Mouse (Mus musculus): ENCODE results near the gene Myo18a. TPM values are rescaled to one million over a fixed set of nuclear protein-coding genes. Genes with fewer than 3 reads are reported as not detected.

Gene Myo18a
- 154 and 164 TPM in 2 replicates for polyA plus RNA-seq (2016; fragmentation: Nextera tagmentation; extraction: Ambion mirVana)

GRCm38 (mm10) chr11:77762783-77763672, at the start of gene Myo18a:
Myo18a (plus strand) TSS chr11:77763246.
- Histone ChIP-seq H3K27ac (ENCODE audit: poor library complexity, severe bottlenecking) (peak within 1 kb of the TSS; percentile 71), H3K4me1 (replicated peaks) (peaks cover 39% of the 10 kb centered on the region), H3K9ac (peak within 1 kb of the TSS; percentile 94), H3K36me3 (no peaks in the 10 kb centered on the region), H3K4me2 (peak within 1 kb of the TSS; percentile 89), H3K9me3 (replicated peaks) (no peaks in the 10 kb centered on the region), H3K27me3 (replicated peaks) (no peaks in the 10 kb centered on the region), H3K4me3 (peak within 1 kb of the TSS; percentile 88)
- ATAC-seq (ENCODE audit: insufficient number of reproducible peaks, low FRiP score), result peak; percentile 80
- WGBS, result 4% methylated on average over 79 of the region's 79 CpGs

GRCm38 (mm10) chr11:77713736-77714135, 49.3 kb upstream of the Myo18a start:
- H3K27me3 ChIP-seq (replicated peaks), result no peaks in the 10 kb centered on the region
- no peaks in the 10 kb centered on the region for H3K9me3 ChIP-seq (replicated peaks)
- no peak overlapping the region for H3K9ac ChIP-seq
- H3K4me3 ChIP-seq, result no peak overlapping the region
- H3K27ac ChIP-seq (ENCODE audit: poor library complexity, severe bottlenecking), result no peak overlapping the region
- 94% methylated on average over 3 of the region's 3 CpGs for WGBS
- no peak overlapping the region for H3K4me2 ChIP-seq
- peaks cover 15% of the 10 kb centered on the region for H3K36me3 ChIP-seq
- no peak for ATAC-seq (ENCODE audit: insufficient number of reproducible peaks, low FRiP score)
- H3K4me1 ChIP-seq (replicated peaks), result 0 out of 2 replicates have a peak, but pooled peaks cover 6% of the 10 kb centered on the region

- Histone ChIP-seq H3K27me3 (replicated peaks) (no peaks in the 10 kb centered on the region), H3K4me1 (replicated peaks) (no peaks in the 10 kb centered on the region), H3K36me3 (peaks cover 6% of the 10 kb centered on the region; the same call in 1 of the 2 replicates), H3K4me3 (no peak overlapping the region), H3K9ac (no peak overlapping the region), H3K27ac (ENCODE audit: poor library complexity, severe bottlenecking) (no peak overlapping the region), H3K4me2 (no peak overlapping the region), H3K9me3 (replicated peaks) (no peaks in the 10 kb centered on the region)
- 88% methylated on average over 2 of the region's 2 CpGs for WGBS
- no peak for ATAC-seq (ENCODE audit: insufficient number of reproducible peaks, low FRiP score)
These were observed 44.0 kb upstream of the Myo18a start for GRCm38 (mm10) chr11:77719055-77719454.

GRCm38 (mm10) chr11:77721389-77721788, 41.7 kb upstream of the Myo18a start:
- H3K36me3 ChIP-seq, result peaks cover 6% of the 10 kb centered on the region; the same call in 1 of the 2 replicates
- no peaks in the 10 kb centered on the region for H3K4me1 ChIP-seq (replicated peaks)
- WGBS, result 87% methylated on average over 4 of the region's 4 CpGs
- no peak overlapping the region for H3K27ac ChIP-seq (ENCODE audit: poor library complexity, severe bottlenecking)
- no peaks in the 10 kb centered on the region for H3K9me3 ChIP-seq (replicated peaks)
- no peak overlapping the region for H3K4me3 ChIP-seq
- H3K4me2 ChIP-seq, result no peak overlapping the region
- no peak overlapping the region for H3K9ac ChIP-seq
- H3K27me3 ChIP-seq (replicated peaks), result no peaks in the 10 kb centered on the region
- ATAC-seq (ENCODE audit: insufficient number of reproducible peaks, low FRiP score), result no peak

- Histone ChIP-seq H3K9me3 (replicated peaks) (no peaks in the 10 kb centered on the region), H3K4me1 (replicated peaks) (0 out of 2 replicates have a peak, but pooled peaks cover 4% of the 10 kb centered on the region), H3K27ac (ENCODE audit: poor library complexity, severe bottlenecking) (no peak overlapping the region), H3K27me3 (replicated peaks) (no peaks in the 10 kb centered on the region), H3K4me3 (no peak overlapping the region), H3K4me2 (no peak overlapping the region), H3K9ac (no peak overlapping the region), H3K36me3 (0 out of 2 replicates have a peak, but pooled peaks cover 4% of the 10 kb centered on the region)
- whole genome bisulfite sequencing, result 78% methylated on average over 7 of the region's 7 CpGs
- no peak for ATAC-seq (ENCODE audit: insufficient number of reproducible peaks, low FRiP score)
These were observed 38.3 kb upstream of the Myo18a start for GRCm38 (mm10) chr11:77724766-77725165.

- no peak within 1 kb of the TSS for H3K4me2 ChIP-seq
- H3K27me3 ChIP-seq (replicated peaks), result no peaks in the 10 kb centered on the region
- H3K9me3 ChIP-seq (replicated peaks), result no peaks in the 10 kb centered on the region
- H3K4me3 ChIP-seq, result no peak within 1 kb of the TSS
- H3K36me3 ChIP-seq, result 0 out of 2 replicates have a peak, but pooled peaks cover 4% of the 10 kb centered on the region
- 0 out of 2 replicates have a peak, but pooled peaks cover 4% of the 10 kb centered on the region for H3K4me1 ChIP-seq (replicated peaks)
- no peak within 1 kb of the TSS for H3K9ac ChIP-seq
- WGBS, result 47% methylated on average over 7 of the region's 7 CpGs
- ATAC-seq (ENCODE audit: insufficient number of reproducible peaks, low FRiP score), result no peak
- H3K27ac ChIP-seq (ENCODE audit: poor library complexity, severe bottlenecking), result no peak within 1 kb of the TSS
These were observed 37.9 kb upstream of the Myo18a start, which contains the start of gene Cryba1 for GRCm38 (mm10) chr11:77725183-77725582. Cryba1 (minus strand) TSS chr11:77725283.

GRCm38 (mm10) chr11:77728587-77728986, 34.5 kb upstream of the Myo18a start:
- Histone ChIP-seq H3K4me1 (replicated peaks) (0 out of 2 replicates have a peak, but pooled peaks cover 6% of the 10 kb centered on the region), H3K36me3 (no peaks in the 10 kb centered on the region), H3K9me3 (replicated peaks) (no peaks in the 10 kb centered on the region), H3K9ac (no peak overlapping the region), H3K4me2 (no peak overlapping the region), H3K27ac (ENCODE audit: poor library complexity, severe bottlenecking) (no peak overlapping the region), H3K27me3 (replicated peaks) (no peaks in the 10 kb centered on the region), H3K4me3 (no peak overlapping the region)
- 65% methylated on average over 2 of the region's 2 CpGs for WGBS
- ATAC-seq (ENCODE audit: insufficient number of reproducible peaks, low FRiP score), result no peak

- Histone ChIP-seq H3K9me3 (replicated peaks) (no peaks in the 10 kb centered on the region), H3K9ac (no peak overlapping the region), H3K36me3 (no peaks in the 10 kb centered on the region), H3K4me2 (no peak overlapping the region), H3K27me3 (replicated peaks) (no peaks in the 10 kb centered on the region), H3K4me1 (replicated peaks) (0 out of 2 replicates have a peak, but pooled peaks cover 3% of the 10 kb centered on the region), H3K27ac (ENCODE audit: poor library complexity, severe bottlenecking) (no peak overlapping the region), H3K4me3 (no peak overlapping the region)
- WGBS, result under 1% methylated on average over 6 of the region's 6 CpGs
- no peak for ATAC-seq (ENCODE audit: insufficient number of reproducible peaks, low FRiP score)
These were observed 25.8 kb upstream of the Myo18a start for GRCm38 (mm10) chr11:77737289-77737688.

- ATAC-seq (ENCODE audit: insufficient number of reproducible peaks, low FRiP score), result no peak
- H3K4me2 ChIP-seq, result no peak overlapping the region
- H3K9me3 ChIP-seq (replicated peaks), result no peaks in the 10 kb centered on the region
- no peaks in the 10 kb centered on the region for H3K27me3 ChIP-seq (replicated peaks)
- no peak overlapping the region for H3K27ac ChIP-seq (ENCODE audit: poor library complexity, severe bottlenecking)
- H3K4me3 ChIP-seq, result no peak overlapping the region
- H3K36me3 ChIP-seq, result no peaks in the 10 kb centered on the region
- H3K9ac ChIP-seq, result no peak overlapping the region
- WGBS, result 54% methylated on average over 7 of the region's 7 CpGs
- 0 out of 2 replicates have a peak, but pooled peaks cover 2% of the 10 kb centered on the region for H3K4me1 ChIP-seq (replicated peaks)
These were observed 24.5 kb upstream of the Myo18a start for GRCm38 (mm10) chr11:77738555-77738954.

GRCm38 (mm10) chr11:77743966-77744365, 19.1 kb upstream of the Myo18a start:
- WGBS, result 31% methylated on average over 6 of the region's 6 CpGs
- no peaks in the 10 kb centered on the region for H3K9me3 ChIP-seq (replicated peaks)
- no peaks in the 10 kb centered on the region for H3K27me3 ChIP-seq (replicated peaks)
- H3K27ac ChIP-seq (ENCODE audit: poor library complexity, severe bottlenecking), result no peak overlapping the region
- H3K4me1 ChIP-seq (replicated peaks), result no peaks in the 10 kb centered on the region
- H3K36me3 ChIP-seq, result no peaks in the 10 kb centered on the region
- no peak overlapping the region for H3K4me2 ChIP-seq
- no peak overlapping the region for H3K9ac ChIP-seq
- ATAC-seq (ENCODE audit: insufficient number of reproducible peaks, low FRiP score), result no peak
- no peak overlapping the region for H3K4me3 ChIP-seq

- H3K4me3 ChIP-seq, result no peak overlapping the region
- no peak overlapping the region for H3K27ac ChIP-seq (ENCODE audit: poor library complexity, severe bottlenecking)
- no peak overlapping the region for H3K9ac ChIP-seq
- H3K27me3 ChIP-seq (replicated peaks), result no peaks in the 10 kb centered on the region
- no peak overlapping the region for H3K4me2 ChIP-seq
- no peak for ATAC-seq (ENCODE audit: insufficient number of reproducible peaks, low FRiP score)
- 74% methylated on average over 4 of the region's 4 CpGs for whole genome bisulfite sequencing
- H3K4me1 ChIP-seq (replicated peaks), result no peaks in the 10 kb centered on the region
- H3K9me3 ChIP-seq (replicated peaks), result no peaks in the 10 kb centered on the region
- no peaks in the 10 kb centered on the region for H3K36me3 ChIP-seq
These were observed 16.4 kb upstream of the Myo18a start for GRCm38 (mm10) chr11:77746652-77747051.
